Mouse (Mus musculus) Patski (cell line): ENCODE measurements around the gene Cyp1a1. TPM values are rescaled to one million over a fixed set of nuclear protein-coding genes. Genes with fewer than 3 reads are reported as not detected.

Source experiments
- ATAC-seq: fragments of 100-300 bp; one replicate; pipeline ENCODE4 v1.8.0; 2021
- CTCF ChIA-PET: fragments of 350-600 bp; sonication (Branson Sonifier 250); formaldehyde crosslinking; loops from one replicate; lab custom pipeline; 2022; ENCODE audit warnings: inconsistent platforms; lab: Charles Lee
- POLR2A ChIA-PET: fragments of 350-600 bp; sonication (Branson Sonifier 250); formaldehyde crosslinking; loops from one replicate; lab custom pipeline; 2022; ENCODE audit warnings: antibody characterized with exemption, inconsistent platforms; lab: Charles Lee
- DNase-seq: peaks from one replicate; pipeline ENCODE4 v3.0.0-alpha.2; 2011; ENCODE audit warnings: low read depth, low spot score
- H3K27me3 ChIP-seq: fragments of 371-371 bp; one replicate; pipeline ENCODE4 v1.5.1; 2021
- CTCF ChIP-seq: fragments of 100-300 bp; IDR thresholded peaks from one replicate; pipeline ENCODE4 v1.5.1; 2021
- in situ Hi-C: fragments of 300-500 bp; cut with MboI; formaldehyde crosslinking; loops from 3 replicates; pipeline ENCODE4 v1.11.1; 2018; ENCODE audit warnings: low pct_unique_long_range_greater_than_20kb, mixed read lengths
- polyA plus RNA-seq: library from polyadenylated mRNA; unstranded; gene quantifications from one replicate; pipeline ENCODE4 v1.2.3, GENCODE M21; 2021

Gene Cyp1a1
- polyA plus RNA-seq, 1 experiment from 2014 or later: not detected

- CTCF ChIA-PET: interaction anchor here (0.6 to 1.9 kb wide), 8 partner anchors 8 to 80 kb away, joined by 3 to 9 read pairs (median 3); no protein-coding TSS in a partner anchor
- DNase-seq (no peak), ATAC-seq (peak; percentile 51)
- in situ Hi-C loops: loop anchor here (5.0 kb wide), 1 partner anchor 123 kb away; the partner anchor contains the start of gene Cox5a
- no peak for TF ChIP-seq CTCF
- no peaks in the 10 kb centered on the region for H3K27me3 ChIP-seq
- POLR2A ChIA-PET: interaction anchor here (1.0 kb wide), 1 partner anchor 15 kb away, joined by 3 read pairs; no protein-coding TSS in a partner anchor
Observed at GRCm38 (mm10) chr9:57644944-57645893, 42.5 kb upstream of the Cyp1a1 start.

- ChIA-PET POLR2A (no interaction called here), CTCF (interaction anchor here (0.9 to 1.9 kb wide), 3 partner anchors 9 to 99 kb away, joined by 3 to 9 read pairs (median 3); no protein-coding TSS in a partner anchor)
- no peak for ATAC-seq
- no peak for DNase-seq
- no peaks in the 10 kb centered on the region for H3K27me3 ChIP-seq
- no peak for TF ChIP-seq CTCF
- in situ Hi-C loops: no loop called here
Observed at GRCm38 (mm10) chr9:57646551-57647103, 41.1 kb upstream of the Cyp1a1 start.

GRCm38 (mm10) chr9:57647286-57648108, 40.2 kb upstream of the Cyp1a1 start:
- no peak for ATAC-seq
- no peak for TF ChIP-seq CTCF
- H3K27me3 ChIP-seq: no peaks in the 10 kb centered on the region
- in situ Hi-C loops: no loop called here
- POLR2A ChIA-PET: no interaction called here
- no peak for DNase-seq
- CTCF ChIA-PET: interaction anchor here (0.9 kb wide), 1 partner anchor 98 kb away, joined by 3 read pairs; no protein-coding TSS in a partner anchor

- in situ Hi-C loops: loop anchor here (5.0 kb wide), 1 partner anchor 58 kb away; no protein-coding TSS in a partner anchor
- DNase-seq: no peak
- TF ChIP-seq CTCF: no peak
- ATAC-seq: no peak
- CTCF ChIA-PET: interaction anchor here (0.8 to 1.3 kb wide), 5 partner anchors 18 to 165 kb away, joined by 3 to 4 read pairs (median 3); no protein-coding TSS in a partner anchor
- POLR2A ChIA-PET: no interaction called here
- H3K27me3 ChIP-seq: no peaks in the 10 kb centered on the region
Observed at GRCm38 (mm10) chr9:57650130-57650785, 37.5 kb upstream of the Cyp1a1 start.

- TF ChIP-seq CTCF: no peak
- ChIA-PET POLR2A (no interaction called here), CTCF (interaction anchor here (0.8 to 1.3 kb wide), 3 partner anchors 22 to 165 kb away, joined by 3 to 4 read pairs (median 3); no protein-coding TSS in a partner anchor)
- no peaks in the 10 kb centered on the region for H3K27me3 ChIP-seq
- no peak for DNase-seq
- no peak for ATAC-seq
- in situ Hi-C loops: loop anchor here (5.0 kb wide), 1 partner anchor 59 kb away; no protein-coding TSS in a partner anchor
Observed at GRCm38 (mm10) chr9:57650786-57651311, 36.9 kb upstream of the Cyp1a1 start.

- ChIA-PET CTCF (interaction anchor here (2.0 kb wide), 1 partner anchor 23 kb away, joined by 7 read pairs; no protein-coding TSS in a partner anchor), POLR2A (no interaction called here)
- TF ChIP-seq CTCF: no peak
- in situ Hi-C loops: loop anchor here (5.0 kb wide), 1 partner anchor 60 kb away; no protein-coding TSS in a partner anchor
- no peaks in the 10 kb centered on the region for H3K27me3 ChIP-seq
- no peak for ATAC-seq
- no peak for DNase-seq
Observed at GRCm38 (mm10) chr9:57652351-57652750, 35.4 kb upstream of the Cyp1a1 start.

GRCm38 (mm10) chr9:57652855-57653254, 34.9 kb upstream of the Cyp1a1 start:
- in situ Hi-C loops: loop anchor here (5.0 kb wide), 1 partner anchor 61 kb away; no protein-coding TSS in a partner anchor
- DNase-seq (no peak), ATAC-seq (no peak)
- H3K27me3 ChIP-seq: no peaks in the 10 kb centered on the region
- CTCF ChIA-PET: interaction anchor here (2.0 kb wide), 1 partner anchor 23 kb away, joined by 7 read pairs; no protein-coding TSS in a partner anchor
- TF ChIP-seq CTCF: no peak
- POLR2A ChIA-PET: no interaction called here

- no peaks in the 10 kb centered on the region for H3K27me3 ChIP-seq
- DNase-seq (no peak), ATAC-seq (no peak)
- TF ChIP-seq CTCF: no peak
- in situ Hi-C loops: loop anchor here (5.0 kb wide), 1 partner anchor 61 kb away; no protein-coding TSS in a partner anchor
- CTCF ChIA-PET: interaction anchor here (0.8 to 2.0 kb wide), 3 partner anchors 12 to 58 kb away, joined by 3 to 7 read pairs (median 3); no protein-coding TSS in a partner anchor
- POLR2A ChIA-PET: interaction anchor here (0.6 kb wide), 1 partner anchor 111 kb away, joined by 4 read pairs; no protein-coding TSS in a partner anchor
Observed at GRCm38 (mm10) chr9:57653283-57653682, 34.4 kb upstream of the Cyp1a1 start, which contains the start of gene Csk. TSS of gene Csk (minus strand) at chr9:57653631.
